Mouse (Mus musculus) mouse trophoblast stem cell (cell line): ENCODE results near the gene Fxyd1.

Experiments used
- in situ Hi-C, 2 experiments: fragments of 300-500 bp; cut with MseI, MboI; formaldehyde crosslinking; loops; 2 replicates in 1 of 2; 3 replicates in 1 of 2; pipeline ENCODE4 v1.15.1; 2025

Fxyd1 gene

DNA sequence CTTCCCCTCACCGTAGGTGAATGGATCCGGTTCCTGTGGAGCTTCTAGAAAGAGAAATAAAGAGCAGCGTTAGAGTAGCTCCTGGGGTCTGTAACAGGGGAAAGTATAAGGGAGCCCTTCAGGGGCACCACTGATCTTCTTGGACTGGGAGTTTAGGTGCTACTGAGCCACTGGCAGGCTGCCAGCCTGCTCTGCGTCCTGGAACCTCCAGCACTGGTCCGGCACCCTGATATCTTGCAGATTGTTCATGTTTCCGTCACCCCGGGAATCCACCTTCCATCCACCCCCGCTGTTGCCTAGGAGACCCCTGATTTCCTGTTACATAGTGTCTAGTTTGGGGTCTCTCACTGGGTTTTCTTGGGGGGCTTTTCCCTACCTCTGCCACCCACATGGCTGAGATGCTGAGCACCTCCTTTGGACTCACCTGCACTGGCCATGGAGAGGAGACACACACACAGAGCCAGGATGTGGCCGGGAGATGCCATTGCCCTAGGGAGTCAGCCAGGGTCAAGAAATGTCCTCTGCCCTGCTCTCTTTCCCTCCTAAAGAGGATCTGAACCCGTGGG is 3.0 kb downstream of the Fxyd1 start:
- in situ Hi-C loops: no loop called here

- in situ Hi-C loops: no loop called here
Observed at GRCm38 (mm10) chr7:31052636-31053434, 4.2 kb downstream of the Fxyd1 start.

DNA sequence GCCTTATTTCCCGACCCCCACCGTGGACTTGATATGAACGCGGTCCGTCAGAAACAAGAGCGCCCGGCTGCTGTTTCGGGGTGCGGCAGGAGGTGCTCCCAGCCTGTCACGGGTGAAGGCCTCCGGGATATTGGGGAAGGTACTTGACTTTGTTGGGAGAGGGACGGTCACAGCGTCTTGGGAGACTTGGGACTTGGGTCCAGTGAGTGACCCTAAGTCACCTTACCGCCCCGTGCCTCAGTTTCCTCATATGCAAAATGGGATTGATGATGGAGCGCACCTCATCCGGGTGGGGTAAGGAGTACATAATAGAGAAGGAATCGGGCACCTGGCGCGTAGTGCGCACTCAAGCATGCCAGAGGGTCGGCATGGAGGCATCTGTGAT is 4.8 kb downstream of the Fxyd1 start:
- in situ Hi-C loops: no loop called here

DNA sequence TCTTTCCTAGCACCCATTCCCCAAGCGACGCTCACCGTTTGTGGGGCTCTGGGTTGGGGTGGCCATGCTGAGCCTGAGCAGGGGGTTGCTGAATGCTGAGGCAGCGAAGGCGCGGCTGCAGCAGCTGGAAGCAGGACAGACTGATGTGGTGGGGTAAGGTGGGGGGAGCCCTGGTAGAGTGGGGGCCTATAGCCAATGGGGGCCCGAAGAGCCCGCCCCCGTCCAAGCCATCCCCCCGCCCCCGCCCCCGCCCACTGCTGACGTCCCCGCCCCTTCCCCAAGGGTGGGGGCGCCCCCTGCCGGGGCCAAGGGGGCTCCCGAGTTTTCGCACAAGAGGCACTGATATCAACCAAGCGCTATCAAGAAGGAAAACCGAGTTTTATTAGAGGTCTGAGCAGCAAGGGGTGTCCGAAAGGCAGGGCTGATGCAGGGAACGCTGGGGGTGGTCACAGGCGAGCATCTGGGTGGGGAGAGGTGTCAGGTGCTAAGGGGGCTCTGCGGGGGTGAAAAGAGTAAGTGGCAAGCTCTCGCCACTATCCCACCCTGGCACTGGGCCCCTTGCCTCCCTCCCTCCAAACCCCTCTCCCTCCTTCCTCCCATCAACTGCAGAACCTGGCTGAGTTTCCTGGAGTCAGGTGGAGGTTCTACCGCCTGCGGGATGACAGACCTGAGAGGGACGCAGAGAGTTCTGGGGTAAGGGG is 5.5 kb downstream of the Fxyd1 start, which contains the start of gene Fxyd7:
TSS of gene Fxyd7 (minus strand) at position 147 of the 701 bp plus-strand sequence.
- in situ Hi-C loops: no loop called here

DNA sequence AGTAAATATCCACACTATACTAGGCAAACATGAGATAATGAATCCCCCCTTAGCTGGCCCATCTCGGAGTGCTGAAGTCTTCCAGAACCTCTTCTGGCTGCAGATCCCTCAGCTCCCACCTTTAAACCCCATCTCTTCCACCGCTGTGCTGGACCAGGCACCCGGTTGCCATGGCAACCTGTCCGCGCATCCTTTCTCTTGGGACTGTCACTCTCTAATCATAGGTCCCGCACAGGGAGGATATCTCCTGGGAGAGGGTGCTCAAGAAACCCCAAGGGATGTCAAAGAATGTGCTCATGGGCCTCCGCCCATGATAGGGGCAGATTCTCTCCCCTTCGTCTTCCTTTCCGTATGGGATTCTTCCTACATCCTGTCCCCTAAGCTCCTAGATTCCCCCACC is 6.1 kb downstream of the Fxyd1 start:
- in situ Hi-C loops: no loop called here

GRCm38 (mm10) chr7:31050487-31050886 is 6.5 kb downstream of the Fxyd1 start:
- in situ Hi-C loops: no loop called here

GRCm38 (mm10) chr7:31049846-31050281 is 7.1 kb downstream of the Fxyd1 start:
- in situ Hi-C loops: no loop called here

- in situ Hi-C loops: no loop called here
Observed at GRCm38 (mm10) chr7:31049135-31049845, 7.7 kb downstream of the Fxyd1 start.

DNA sequence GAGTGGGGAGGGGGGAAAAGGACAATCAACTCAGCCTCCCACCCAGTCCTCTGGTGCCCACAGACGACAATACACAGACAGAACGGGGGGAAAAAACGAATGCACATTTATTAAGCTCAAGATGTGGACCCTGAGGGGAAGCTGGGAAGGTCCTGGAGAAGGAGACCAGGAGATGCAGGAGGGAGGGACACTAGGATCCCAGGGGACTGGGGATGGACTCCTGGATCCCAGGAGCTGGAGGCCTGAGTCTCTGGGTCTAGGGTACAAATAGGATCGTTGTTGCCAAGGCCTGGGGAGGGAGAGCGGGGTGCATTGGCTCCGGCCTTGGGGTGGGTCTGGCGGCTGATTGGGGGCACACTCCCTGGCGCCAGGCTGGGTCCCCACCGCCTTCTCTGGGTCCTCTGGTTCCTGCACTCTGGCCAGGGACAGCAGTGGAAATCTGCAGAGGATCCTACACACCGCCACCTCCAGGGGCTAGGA is 14.5 kb downstream of the Fxyd1 start, which contains the start of gene Fxyd5:
TSS of gene Fxyd5 (minus strand) at position 51 of the 480 bp plus-strand sequence.
- in situ Hi-C loops: no loop called here

GRCm38 (mm10) chr7:31041662-31042315 is 15.2 kb downstream of the Fxyd1 start:
- in situ Hi-C loops: no loop called here

DNA sequence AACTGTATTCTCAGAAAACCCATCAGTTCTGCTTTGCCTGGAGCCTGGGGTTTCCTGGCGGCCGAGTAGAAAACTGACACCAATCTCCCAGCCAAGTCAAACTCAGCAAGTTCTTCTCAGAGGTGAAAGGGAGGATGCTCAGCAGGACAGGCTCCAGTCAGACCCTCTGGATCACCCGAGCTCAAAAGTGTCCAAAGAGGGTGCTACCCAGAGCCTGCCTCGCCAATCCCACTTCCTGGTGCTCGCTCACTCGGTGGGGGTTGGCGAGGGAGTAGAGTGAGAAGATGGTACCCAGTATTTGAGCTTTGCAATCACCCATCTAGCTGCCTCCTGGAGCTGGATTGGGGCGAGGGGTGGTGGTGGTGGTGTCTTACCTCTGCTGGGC is 16.0 kb downstream of the Fxyd1 start:
- in situ Hi-C loops: no loop called here

GRCm38 (mm10) chr7:31040281-31041022 is 16.5 kb downstream of the Fxyd1 start:
- in situ Hi-C loops: no loop called here

GRCm38 (mm10) chr7:31039011-31039410 is 18.0 kb downstream of the Fxyd1 start:
- in situ Hi-C loops: no loop called here

DNA sequence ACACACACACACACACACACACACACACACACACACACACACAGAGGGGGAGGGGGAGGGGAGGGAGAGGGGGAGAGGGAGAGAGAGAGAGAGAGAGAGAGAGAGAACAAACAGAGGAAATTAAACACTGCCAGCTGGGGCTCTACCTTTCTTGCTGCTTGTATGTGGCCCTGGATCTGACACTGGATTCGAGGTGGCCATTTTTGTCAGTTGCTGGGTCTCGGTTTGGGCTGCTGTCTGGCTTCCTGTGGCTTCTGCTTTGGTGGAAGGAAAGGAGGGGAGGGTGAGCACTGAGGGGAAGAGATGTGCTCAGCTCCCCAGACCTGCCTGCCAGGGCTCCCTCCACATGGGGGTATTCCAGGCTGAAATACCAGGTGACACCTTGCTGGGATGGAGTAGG is 19.3 kb downstream of the Fxyd1 start:
- in situ Hi-C loops: no loop called here

DNA sequence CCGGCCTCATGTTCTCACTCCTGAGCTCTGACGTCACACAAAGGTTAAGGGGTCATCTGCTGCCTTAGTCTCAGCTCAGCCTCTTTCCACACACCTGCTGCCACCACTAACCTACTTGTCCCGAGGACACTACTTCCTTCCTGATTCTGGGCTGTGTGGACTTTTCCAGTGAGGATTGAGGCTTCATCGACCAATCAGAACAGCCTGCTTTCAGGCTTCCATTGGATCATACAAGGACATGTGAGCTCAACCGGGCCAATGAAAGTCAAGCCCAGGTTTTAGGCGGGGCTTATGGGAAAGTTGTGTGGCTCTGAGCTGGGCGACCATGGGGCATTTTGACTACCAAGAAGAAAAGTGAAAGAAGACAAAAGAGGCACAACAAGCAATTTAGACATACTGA is 20.1 kb downstream of the Fxyd1 start:
- in situ Hi-C loops: no loop called here

DNA sequence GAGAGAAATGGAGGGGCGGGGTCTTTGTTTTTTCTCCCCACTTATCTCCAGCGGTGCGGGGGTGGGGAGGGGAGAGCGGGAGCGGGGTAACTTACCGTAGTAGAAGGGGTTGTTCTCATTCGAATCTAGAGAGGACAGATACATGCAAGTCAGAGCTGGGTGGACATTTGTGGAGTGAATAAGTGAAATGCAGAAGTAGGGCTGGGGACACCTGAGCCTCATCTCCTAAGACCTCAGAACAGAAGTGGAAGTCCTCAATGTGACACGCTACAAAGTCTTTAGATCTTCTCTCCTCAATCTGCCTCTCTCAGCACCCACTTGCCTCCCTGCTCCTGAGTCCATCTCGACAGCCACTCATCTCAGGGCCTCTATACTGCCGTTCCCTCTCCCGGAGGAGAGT is 21.7 kb downstream of the Fxyd1 start:
- in situ Hi-C loops: no loop called here

DNA sequence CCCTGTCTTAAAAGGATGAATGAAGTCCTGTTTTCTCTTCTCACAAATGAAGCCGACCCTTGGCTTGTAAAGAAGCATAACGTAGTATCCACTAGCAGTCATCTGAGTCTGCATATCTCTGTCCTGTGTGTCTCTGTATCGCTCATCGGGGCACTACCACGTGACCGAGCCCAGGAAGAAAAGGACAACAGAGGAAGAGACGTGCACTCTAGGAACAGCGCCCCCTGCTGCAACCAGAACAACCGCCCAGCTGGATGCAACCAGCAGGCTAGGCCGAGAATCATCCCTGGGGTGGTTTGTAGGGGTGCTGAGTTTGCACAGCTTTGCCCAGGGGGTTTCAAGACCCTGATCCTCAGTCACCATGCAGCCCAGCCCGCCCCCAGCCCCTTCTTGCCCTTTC is 22.2 kb downstream of the Fxyd1 start:
- in situ Hi-C loops: no loop called here

DNA sequence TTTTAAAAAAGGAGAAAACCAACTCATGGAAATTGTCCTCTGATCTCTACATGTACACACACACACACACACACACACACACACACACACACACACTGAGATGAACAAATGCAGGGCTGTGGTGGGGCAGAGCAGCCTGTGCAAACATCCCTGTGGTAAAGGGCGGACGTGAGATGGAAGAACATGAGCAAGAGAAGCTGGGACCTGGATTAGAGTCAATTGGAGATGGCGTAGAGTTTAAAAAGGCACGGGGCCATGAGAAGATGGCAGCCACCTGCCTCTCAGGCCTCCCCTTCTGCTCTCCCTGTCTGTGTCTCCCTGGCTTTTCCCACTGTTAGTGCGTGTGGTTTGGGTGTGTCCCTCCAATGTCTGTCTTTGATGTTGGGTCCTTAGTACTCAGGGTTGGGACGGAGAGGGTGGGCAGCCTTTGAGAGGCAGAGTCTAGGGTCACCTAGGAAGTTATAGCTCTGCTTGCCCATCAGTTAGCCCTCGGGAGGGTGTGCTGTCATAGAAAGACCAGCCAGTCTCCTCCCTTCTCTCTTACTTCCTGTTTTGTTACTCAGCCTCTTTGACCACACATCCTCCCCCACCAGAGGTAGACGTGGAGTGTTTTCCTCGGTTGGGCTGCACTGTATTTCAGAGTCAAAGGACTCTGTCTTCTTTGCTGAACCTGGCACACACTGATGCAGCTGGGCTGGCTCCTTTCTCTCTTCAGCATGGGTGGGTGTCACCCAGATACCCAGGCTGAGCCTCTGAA is 23.4 kb downstream of the Fxyd1 start:
- in situ Hi-C loops: no loop called here

DNA sequence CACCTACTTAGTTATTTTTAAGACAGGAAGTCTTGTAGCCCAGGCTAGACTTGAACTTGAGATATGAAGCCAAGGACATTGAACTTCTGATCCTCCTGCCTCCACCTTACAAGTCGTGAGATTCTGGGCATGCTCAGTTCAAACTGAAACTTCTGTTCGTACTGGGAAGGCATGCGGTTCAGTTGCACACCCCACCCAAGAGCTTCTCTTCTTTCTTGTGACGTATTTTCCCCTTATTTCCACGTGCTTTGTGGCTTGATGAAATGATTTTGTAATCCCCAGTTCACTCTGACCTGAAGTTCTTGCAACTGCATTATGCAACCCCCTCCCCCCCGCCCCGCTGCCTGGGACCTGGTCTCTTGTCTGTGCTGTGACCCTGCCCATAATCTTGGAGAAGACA is 25.3 kb downstream of the Fxyd1 start:
- in situ Hi-C loops: no loop called here

GRCm38 (mm10) chr7:31030717-31031116 is 26.3 kb downstream of the Fxyd1 start:
- in situ Hi-C loops: no loop called here
